Mouse (Mus musculus): ENCODE results near the gene Ccdc169. TPM values are rescaled to one million over a fixed set of nuclear protein-coding genes. Genes with fewer than 3 reads are reported as not detected.

Ccdc169 gene
- total and polyA plus RNA-seq, 3 experiments = 0.19 TPM; not detected in 2

DNA sequence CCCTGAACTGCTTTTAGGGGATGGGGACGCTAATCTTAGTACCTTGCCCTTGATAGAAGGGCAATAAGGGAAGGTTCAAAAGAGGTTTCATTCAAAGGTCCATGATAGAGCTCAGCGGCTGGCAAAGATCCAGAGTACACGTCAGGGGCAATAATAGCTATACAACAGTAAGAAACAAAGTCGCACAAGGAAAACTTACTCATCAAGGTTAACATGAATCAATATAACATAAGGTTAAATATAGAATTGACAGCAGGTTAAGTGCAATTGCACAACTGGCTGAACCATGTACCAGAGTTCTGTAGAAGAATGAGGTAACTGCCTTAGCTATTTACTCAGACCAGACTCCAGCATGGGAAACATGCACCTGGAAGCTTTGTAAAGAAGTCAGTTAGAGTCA lies 47.8 kb upstream of the Ccdc169 start:
- Histone ChIP-seq H3K9ac (ENCODE audit: control insufficient read depth, low read depth, low read length, poor library complexity, severe bottlenecking) (no peak overlapping the region), H3K4me1 (ENCODE audit: control insufficient read depth in 1 of 2, insufficient read depth in 2 of 2, low read length in 2 of 2) (peaks cover 6% of the 10 kb centered on the region in 2 experiments; a peak in 2 of 4 replicates), H3K27ac (ENCODE audit: control insufficient read depth, low read depth, low read length) (no peak overlapping the region), H3K4me3 (ENCODE audit: control insufficient read depth in 1 of 2, insufficient read depth in 1 of 2, low read depth in 2 of 2, low read length in 2 of 2) (no peak overlapping the region), H3K9me3 (replicated peaks; ENCODE audit: insufficient read depth, low read length) (no peaks in the 10 kb centered on the region), H3K79me2 (ENCODE audit: control insufficient read depth, insufficient read depth, low read length, poor library complexity) (no peaks in the 10 kb centered on the region), H3K27me3 (ENCODE audit: control insufficient read depth in 1 of 2, insufficient read depth in 2 of 2, low read length in 2 of 2) (no peaks in the 10 kb centered on the region; a peak in 1 of 4 replicates), H3K36me3 (ENCODE audit: control insufficient read depth in 1 of 2, insufficient read depth in 2 of 2, low read length in 2 of 2) (0 out of 4 replicates have a peak, but pooled peaks cover 0 to 2% of the 10 kb centered on the region in 2 experiments)
- TF ChIP-seq GABPA (IDR thresholded peaks at IDR 0.05; ENCODE audit: low read depth, low read length) (no peak), MEF2A (IDR thresholded peaks at IDR 0.05; ENCODE audit: extremely low read depth, insufficient replicate concordance, low read depth, low read length, poor library complexity, severe bottlenecking) (no peak), MAFK (IDR thresholded peaks at IDR 0.05; ENCODE audit: borderline replicate concordance, low read depth, low read length) (no peak), SMC3 (IDR thresholded peaks at IDR 0.05; ENCODE audit: low read depth, low read length) (no peak), POLR2AphosphoS2 (IDR thresholded peaks at IDR 0.05; ENCODE audit: low read length) (no peak), ZC3H11A (IDR thresholded peaks at IDR 0.05; ENCODE audit: low read depth, low read length) (no peak), MYB (IDR thresholded peaks at IDR 0.05; ENCODE audit: low read depth, low read length) (no peak), GATA1 (IDR thresholded peaks at IDR 0.05; ENCODE audit: low read depth, low read length) (no peak), CHD2 (IDR thresholded peaks at IDR 0.05; ENCODE audit: low read length) (no peak), BHLHE40 (IDR thresholded peaks at IDR 0.05; ENCODE audit: borderline replicate concordance, low read depth, low read length) (no peak), NELFE (IDR thresholded peaks at IDR 0.05; ENCODE audit: low read depth, low read length) (no peak), MAX (IDR thresholded peaks at IDR 0.05; ENCODE audit: low read length) (no peak), TBP (IDR thresholded peaks at IDR 0.05; ENCODE audit: low read depth, low read length) (no peak), HCFC1 (IDR thresholded peaks at IDR 0.05; ENCODE audit: low read depth, low read length) (no peak), ETS1 (IDR thresholded peaks at IDR 0.05; ENCODE audit: low read depth, low read length) (no peak), TAL1 (IDR thresholded peaks at IDR 0.05; ENCODE audit: low read length) (no peak), SIN3A (IDR thresholded peaks at IDR 0.05; ENCODE audit: low read length) (no peak), MXI1 (IDR thresholded peaks at IDR 0.05; ENCODE audit: low read depth, low read length) (no peak)
- DNase-seq (ENCODE audit: low read depth, low spot score) = no peak

DNA sequence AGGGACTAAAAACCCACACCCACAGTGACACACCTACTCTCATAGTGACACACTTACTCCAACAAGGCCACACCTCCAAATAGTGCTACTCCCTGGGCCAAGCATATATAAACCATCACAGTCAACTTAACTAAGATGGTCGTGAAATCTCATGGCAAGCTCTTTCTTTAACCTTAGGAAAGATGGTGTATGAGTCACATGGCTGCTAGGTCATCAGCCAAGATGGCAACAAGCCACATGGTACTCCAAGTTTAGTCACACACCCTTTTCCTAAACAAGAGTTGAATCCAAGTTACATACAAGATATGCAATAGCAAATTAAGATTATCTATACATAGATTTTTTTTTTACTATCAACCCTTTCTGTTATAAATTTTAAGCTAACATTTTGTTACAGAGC lies 44.0 kb upstream of the Ccdc169 start:
- no peak overlapping the region for H3K4me3 ChIP-seq (ENCODE audit: control insufficient read depth in 1 of 2, insufficient read depth in 1 of 2, low read depth in 2 of 2, low read length in 2 of 2)
- TF ChIP-seq TAL1 (IDR thresholded peaks at IDR 0.05; ENCODE audit: low read length) (no peak), CHD1 (IDR thresholded peaks at IDR 0.05; ENCODE audit: low read depth, low read length) (no peak), BHLHE40 (IDR thresholded peaks at IDR 0.05; ENCODE audit: borderline replicate concordance, low read depth, low read length) (no peak), POLR2AphosphoS5 (IDR thresholded peaks at IDR 0.05; ENCODE audit: borderline replicate concordance, low read depth, low read length) (no peak), POLR2A (IDR thresholded peaks at IDR 0.05; ENCODE audit: control insufficient read depth in 1 of 2, insufficient read depth in 1 of 2, low read depth in 1 of 2, low read length in 2 of 2, poor library complexity in 1 of 2) (no peak), MAZ (IDR thresholded peaks at IDR 0.05; ENCODE audit: low read depth, low read length) (no peak), MEF2A (IDR thresholded peaks at IDR 0.05; ENCODE audit: extremely low read depth, insufficient replicate concordance, low read depth, low read length, poor library complexity, severe bottlenecking) (no peak), E2F4 (IDR thresholded peaks at IDR 0.05; ENCODE audit: borderline replicate concordance, low read depth, low read length) (no peak), CHD2 (IDR thresholded peaks at IDR 0.05; ENCODE audit: low read length) (no peak), KAT2A (conservative IDR thresholded peaks at IDR 0.05; ENCODE audit: low read depth, low read length) (no peak), RAD21 (IDR thresholded peaks at IDR 0.05; ENCODE audit: low read depth, low read length) (no peak), ZMIZ1 (IDR thresholded peaks at IDR 0.05; ENCODE audit: low read depth, low read length) (no peak), ETS1 (IDR thresholded peaks at IDR 0.05; ENCODE audit: low read depth, low read length) (no peak), ZNF384 (IDR thresholded peaks at IDR 0.05; ENCODE audit: low read depth, low read length) (no peak), RCOR1 (IDR thresholded peaks at IDR 0.05; ENCODE audit: low read depth, low read length) (no peak), GABPA (IDR thresholded peaks at IDR 0.05; ENCODE audit: low read depth, low read length) (no peak), MAX (IDR thresholded peaks at IDR 0.05; ENCODE audit: low read length) (no peak), MAFK (IDR thresholded peaks at IDR 0.05; ENCODE audit: borderline replicate concordance, low read depth, low read length) (no peak), TBP (IDR thresholded peaks at IDR 0.05; ENCODE audit: low read depth, low read length) (no peak)
- H3K36me3 ChIP-seq (ENCODE audit: control insufficient read depth in 1 of 2, insufficient read depth in 2 of 2, low read length in 2 of 2) = no peaks in the 10 kb centered on the region
- H3K27me3 ChIP-seq (ENCODE audit: control insufficient read depth in 1 of 2, insufficient read depth in 2 of 2, low read length in 2 of 2) = no peaks in the 10 kb centered on the region; a peak in 2 of 4 replicates
- H3K9ac ChIP-seq (ENCODE audit: control insufficient read depth, low read depth, low read length, poor library complexity, severe bottlenecking) = no peak overlapping the region
- H3K27ac ChIP-seq (ENCODE audit: control insufficient read depth, low read depth, low read length) = no peak overlapping the region
- H3K9me3 ChIP-seq (replicated peaks; ENCODE audit: insufficient read depth, low read length) = no peaks in the 10 kb centered on the region
- no peak for DNase-seq (ENCODE audit: low read depth, low spot score)
- H3K79me2 ChIP-seq (ENCODE audit: control insufficient read depth, insufficient read depth, low read length, poor library complexity) = no peaks in the 10 kb centered on the region
- H3K4me1 ChIP-seq (ENCODE audit: control insufficient read depth in 1 of 2, insufficient read depth in 2 of 2, low read length in 2 of 2) = peaks cover 0 to 3% of the 10 kb centered on the region in 2 experiments; a peak in 1 of 4 replicates

All from MEL (cell line).